Mouse (Mus musculus): Measurements from ENCODE around the gene Pagr1b.

DNA sequence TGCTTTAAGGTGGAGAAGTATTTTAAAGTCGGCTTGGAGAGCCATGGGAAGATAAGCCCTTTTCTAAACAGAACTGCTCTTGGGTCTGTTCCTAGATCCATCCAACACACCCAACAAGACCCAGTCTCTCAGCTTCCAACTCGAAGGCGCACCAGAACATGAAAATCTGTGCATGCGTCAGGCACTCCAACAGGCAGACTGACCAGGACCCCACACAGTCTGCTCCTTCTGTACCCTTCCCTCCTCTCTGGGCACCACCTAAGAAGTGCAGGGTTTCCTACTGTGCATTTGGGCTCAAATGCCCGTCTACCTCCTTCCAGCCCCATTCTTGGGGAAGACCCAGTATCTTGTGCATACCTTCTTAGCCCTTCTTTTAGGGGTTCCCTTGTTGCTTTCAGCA lies 4.2 kb upstream of the Pagr1b start:
- no peak for TF ChIP-seq CTCF (IDR thresholded peaks at IDR 0.05 in 2 of 3, conservative IDR thresholded peaks at IDR 0.05 in 1 of 3; ENCODE audit: control insufficient read depth in 1 of 3, insufficient read depth in 1 of 3, low read depth in 2 of 3, low read length in 3 of 3, poor library complexity in 1 of 3, severe bottlenecking in 1 of 3)
- TF ChIP-seq NELFE (IDR thresholded peaks at IDR 0.05; ENCODE audit: low read depth, low read length), result no peak
- no peak for TF ChIP-seq EP300 (IDR thresholded peaks at IDR 0.05; ENCODE audit: low read depth in 1 of 2, low read length in 2 of 2)
- TF ChIP-seq POLR2AphosphoS5 (IDR thresholded peaks at IDR 0.05; ENCODE audit: borderline replicate concordance, low read depth, low read length), result no peak
- TF ChIP-seq USF1 (IDR thresholded peaks at IDR 0.05; ENCODE audit: low read depth, low read length), result no peak
- TF ChIP-seq MAFK (IDR thresholded peaks at IDR 0.05; ENCODE audit: borderline replicate concordance, low read depth, low read length), result no peak
